Mouse (Mus musculus) cerebellum, postnatal 14 days (tissue): Measurements from ENCODE around the gene 2410002F23Rik.
"Not testable (repeated sequence)": the region's sequence is repeated elsewhere in the genome, so short reads cannot be mapped to it uniquely, and the experiment has no call there.

Experiments
- DNase-seq, 2 experiments: peaks; one replicate each; pipeline ENCODE4 v3.0.0; 2021; ENCODE audit warnings: mixed read lengths in 2 of 2

The 2410002F23Rik gene

GRCm38 (mm10) chr7:44262791-44263643, 16.5 kb downstream of the 2410002F23Rik start:
- DNase-seq = peak; percentile 99 to 100

GRCm38 (mm10) chr7:44268117-44268516, 21.6 kb downstream of the 2410002F23Rik start:
- DNase-seq = no peak

- DNase-seq = no peak
These were observed 22.9 kb downstream of the 2410002F23Rik start for GRCm38 (mm10) chr7:44269397-44269796.

- DNase-seq = peak; percentile 42 to 59
These were observed 24.8 kb downstream of the 2410002F23Rik start for GRCm38 (mm10) chr7:44271309-44271708.

- DNase-seq = no peak
These were observed 26.0 kb downstream of the 2410002F23Rik start for GRCm38 (mm10) chr7:44272546-44272945.

- DNase-seq = no peak
These were observed 26.9 kb downstream of the 2410002F23Rik start for GRCm38 (mm10) chr7:44273446-44273845.

GRCm38 (mm10) chr7:44274096-44274495, 27.6 kb downstream of the 2410002F23Rik start:
- no peak for DNase-seq

GRCm38 (mm10) chr7:44275546-44275945, 29.0 kb downstream of the 2410002F23Rik start:
- no peak for DNase-seq

- no peak for DNase-seq
These were observed 30.1 kb downstream of the 2410002F23Rik start for GRCm38 (mm10) chr7:44276461-44277249.

GRCm38 (mm10) chr7:44277250-44277622, 30.7 kb downstream of the 2410002F23Rik start:
- peak; percentile 73 to 86 for DNase-seq

- no peak for DNase-seq
These were observed 34.4 kb downstream of the 2410002F23Rik start for GRCm38 (mm10) chr7:44280959-44281358.

GRCm38 (mm10) chr7:44281586-44281985, 35.1 kb downstream of the 2410002F23Rik start:
- no peak for DNase-seq

- no peak for DNase-seq
These were observed 41.2 kb downstream of the 2410002F23Rik start for GRCm38 (mm10) chr7:44287760-44288159.

- DNase-seq = no peak
These were observed 44.5 kb downstream of the 2410002F23Rik start for GRCm38 (mm10) chr7:44290986-44291385.

- DNase-seq = no peak
These were observed 44.9 kb downstream of the 2410002F23Rik start for GRCm38 (mm10) chr7:44291418-44291817.

GRCm38 (mm10) chr7:44297501-44297900, 51.0 kb downstream of the 2410002F23Rik start:
- DNase-seq = not testable (repeated sequence)
